Mouse (Mus musculus) liver, embryonic 16.5 days (tissue): ENCODE data around the gene Nfib. TPM values are rescaled to one million over a fixed set of nuclear protein-coding genes. Genes with fewer than 3 reads are reported as not detected.

Experiments used
- ATAC-seq: fragments of 200-750 bp; cut with Nextera tagmentation; 2 replicates; pipeline ENCODE4 v1.8.0; 2017; ENCODE audit warnings: low read depth, mild to moderate bottlenecking, moderate number of reproducible peaks, moderate library complexity
- H3K27ac ChIP-seq: fragments of 300-500 bp; sonication (generic); 2 replicates; pipeline ENCODE4 v1.5.1; 2014; ENCODE audit warnings: mild to moderate bottlenecking, low read length
- H3K27me3 ChIP-seq: fragments of 300-500 bp; sonication (generic); 2 replicates; pipeline ENCODE4 v1.6.1; 2014; ENCODE audit warnings: low read depth, low read length, mixed read lengths; ENCODE audit not compliant: control insufficient read depth, insufficient read depth
- H3K36me3 ChIP-seq: fragments of 300-500 bp; sonication (generic); 2 replicates; pipeline ENCODE4 v1.6.1; 2014; ENCODE audit warnings: mild to moderate bottlenecking; ENCODE audit not compliant: control insufficient read depth, insufficient read depth
- H3K4me1 ChIP-seq: fragments of 300-500 bp; sonication (generic); 2 replicates; pipeline ENCODE4 v1.6.1; 2014; ENCODE audit warnings: low read depth, low read length, mixed read lengths; ENCODE audit not compliant: control insufficient read depth
- H3K4me2 ChIP-seq: fragments of 300-500 bp; sonication (generic); 2 replicates; pipeline ENCODE4 v1.6.1; 2014; ENCODE audit warnings: low read depth, low read length, mixed read lengths
- H3K4me3 ChIP-seq: fragments of 300-500 bp; sonication (generic); 2 replicates; pipeline ENCODE4 v1.5.1; 2014; ENCODE audit warnings: low read depth, mild to moderate bottlenecking, low read length
- H3K9ac ChIP-seq: fragments of 300-500 bp; sonication (generic); 2 replicates; pipeline ENCODE4 v1.6.1; 2014; ENCODE audit warnings: low read depth, low read length
- H3K9me3 ChIP-seq: fragments of 300-500 bp; sonication (generic); replicated peaks from 2 replicates; pipeline ENCODE4 v1.6.1; 2016; ENCODE audit warnings: low read length; ENCODE audit not compliant: control insufficient read depth
- WGBS: fragments of 180-500 bp; shearing (Covaris S2); extraction: QIAGEN DNeasy Blood & Tissue Kit; methylation state at CpG from one replicate; pipeline ENCODE4 v1.1.7; 2014; ENCODE audit not compliant: insufficient replicate concordance; 5-methylcytosine and 5-hydroxymethylcytosine counted together
- polyA plus RNA-seq: library from polyadenylated mRNA; unstranded; fragments of >200 nt; fragmentation: Nextera tagmentation; extraction: Ambion mirVana; gene quantifications from 2 replicates; pipeline ENCODE4 v1.2.1, GENCODE M21; 2015

Nfib gene
- polyA plus RNA-seq, 1 experiment from 2014 or later: 5.4 TPM

GRCm38 (mm10) chr4:82609676-82610075 is 95.9 kb downstream of the Nfib start:
- Histone ChIP-seq H3K27me3 (no peaks in the 10 kb centered on the region), H3K36me3 (no peaks in the 10 kb centered on the region), H3K9me3 (no peaks in the 10 kb centered on the region), H3K27ac (no peak overlapping the region), H3K4me2 (no peak overlapping the region), H3K9ac (no peak overlapping the region), H3K4me3 (no peak overlapping the region), H3K4me1 (no peaks in the 10 kb centered on the region)
- ATAC-seq: no peak
- 56% methylated on average over 4 of the region's 4 CpGs for WGBS

GRCm38 (mm10) chr4:82608768-82609610 is 96.6 kb downstream of the Nfib start:
- Histone ChIP-seq H3K9me3 (no peaks in the 10 kb centered on the region), H3K4me3 (no peak overlapping the region), H3K4me1 (no peaks in the 10 kb centered on the region), H3K4me2 (no peak overlapping the region), H3K27ac (no peak overlapping the region), H3K9ac (no peak overlapping the region), H3K27me3 (no peaks in the 10 kb centered on the region), H3K36me3 (no peaks in the 10 kb centered on the region)
- no peak for ATAC-seq
- 52% methylated on average over 9 of the region's 9 CpGs for WGBS

GRCm38 (mm10) chr4:82607266-82607665 is 98.3 kb downstream of the Nfib start:
- Histone ChIP-seq H3K4me1 (no peaks in the 10 kb centered on the region), H3K27ac (no peak overlapping the region), H3K27me3 (no peaks in the 10 kb centered on the region), H3K36me3 (no peaks in the 10 kb centered on the region), H3K9me3 (no peaks in the 10 kb centered on the region), H3K9ac (no peak overlapping the region), H3K4me2 (no peak overlapping the region), H3K4me3 (no peak overlapping the region)
- ATAC-seq: no peak
- 62% methylated on average over 4 of the region's 4 CpGs for WGBS

- Histone ChIP-seq H3K36me3 (no peaks in the 10 kb centered on the region), H3K27ac (no peak overlapping the region), H3K9me3 (no peaks in the 10 kb centered on the region), H3K4me2 (no peak overlapping the region), H3K4me3 (no peak overlapping the region), H3K4me1 (no peaks in the 10 kb centered on the region), H3K27me3 (no peaks in the 10 kb centered on the region), H3K9ac (no peak overlapping the region)
- 65% methylated on average over 9 of the region's 9 CpGs for WGBS
- ATAC-seq: no peak
Measured at GRCm38 (mm10) chr4:82606351-82606750, 99.2 kb downstream of the Nfib start.

GRCm38 (mm10) chr4:82605034-82605784 is 100.3 kb downstream of the Nfib start:
- H3K9me3 ChIP-seq: no peaks in the 10 kb centered on the region
- no peak overlapping the region for H3K4me2 ChIP-seq
- no peak overlapping the region for H3K9ac ChIP-seq
- no peak for ATAC-seq
- H3K27ac ChIP-seq: no peak overlapping the region
- no peaks in the 10 kb centered on the region for H3K27me3 ChIP-seq
- no peaks in the 10 kb centered on the region for H3K36me3 ChIP-seq
- no peak overlapping the region for H3K4me3 ChIP-seq
- H3K4me1 ChIP-seq: no peaks in the 10 kb centered on the region
- 71% methylated on average over 14 of the region's 14 CpGs for WGBS

GRCm38 (mm10) chr4:82604501-82604900 is 101.0 kb downstream of the Nfib start:
- no peaks in the 10 kb centered on the region for H3K4me1 ChIP-seq
- H3K9ac ChIP-seq: no peak overlapping the region
- H3K4me3 ChIP-seq: no peak overlapping the region
- H3K27me3 ChIP-seq: no peaks in the 10 kb centered on the region
- ATAC-seq: no peak
- WGBS: 45% methylated on average over 4 of the region's 4 CpGs
- no peaks in the 10 kb centered on the region for H3K36me3 ChIP-seq
- H3K27ac ChIP-seq: no peak overlapping the region
- no peaks in the 10 kb centered on the region for H3K9me3 ChIP-seq
- no peak overlapping the region for H3K4me2 ChIP-seq

- H3K36me3 ChIP-seq: no peaks in the 10 kb centered on the region
- no peak overlapping the region for H3K9ac ChIP-seq
- ATAC-seq: no peak
- H3K27ac ChIP-seq: no peak overlapping the region
- 65% methylated on average over 1 of the region's 1 CpGs for WGBS
- no peaks in the 10 kb centered on the region for H3K27me3 ChIP-seq
- no peaks in the 10 kb centered on the region for H3K9me3 ChIP-seq
- H3K4me1 ChIP-seq: no peaks in the 10 kb centered on the region
- no peak overlapping the region for H3K4me3 ChIP-seq
- H3K4me2 ChIP-seq: no peak overlapping the region
Measured at GRCm38 (mm10) chr4:82600636-82601035, 104.9 kb downstream of the Nfib start.

- Histone ChIP-seq H3K27me3 (no peaks in the 10 kb centered on the region), H3K27ac (no peak overlapping the region), H3K4me1 (no peaks in the 10 kb centered on the region), H3K36me3 (no peaks in the 10 kb centered on the region), H3K9me3 (no peaks in the 10 kb centered on the region), H3K4me2 (no peak overlapping the region), H3K4me3 (no peak overlapping the region), H3K9ac (no peak overlapping the region)
- 62% methylated on average over 4 of the region's 4 CpGs for WGBS
- ATAC-seq: no peak
Measured at GRCm38 (mm10) chr4:82598436-82598835, 107.1 kb downstream of the Nfib start.
